Mouse (Mus musculus): ENCODE measurements around the gene Rexo5.

Gene Rexo5

DNA sequence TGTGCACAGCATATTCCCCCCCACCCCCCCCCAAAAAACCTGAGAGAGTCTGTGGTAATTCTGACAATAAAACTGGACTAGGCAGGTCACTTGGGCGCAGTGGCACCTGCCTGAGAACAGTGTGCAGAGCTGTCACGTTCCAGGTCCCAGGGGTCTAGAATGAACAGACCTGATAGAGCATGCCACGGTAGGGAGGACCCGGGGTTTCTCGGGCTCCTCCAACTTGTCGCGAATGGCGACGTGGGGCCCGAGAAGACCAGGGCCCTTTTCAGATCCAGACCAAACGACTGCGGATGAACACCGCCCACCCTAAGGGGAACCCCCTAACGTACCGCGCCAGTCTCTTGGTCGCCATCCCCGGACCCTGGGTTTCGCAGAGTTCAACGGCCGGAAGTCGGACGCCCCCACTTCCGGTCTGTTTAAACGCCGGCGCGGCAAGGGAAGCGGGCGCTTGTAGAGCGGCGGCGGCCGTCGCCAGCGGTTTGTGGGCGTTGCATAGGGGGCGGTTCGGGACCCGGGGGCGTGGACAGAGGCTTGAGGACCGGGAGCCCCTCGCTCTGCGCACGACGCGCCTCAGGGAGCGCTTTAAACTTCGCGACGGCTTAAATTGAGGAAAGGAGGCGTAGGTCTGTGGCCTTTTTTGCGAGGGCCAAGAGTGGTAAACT, at the start of gene Rexo5, which contains the start of gene Eri2:
TSS of gene Rexo5 (plus strand) at position 421 of the 665 bp plus-strand sequence.
TSS of gene Eri2 (minus strand) at position 473 of the 665 bp plus-strand sequence.
- DNase-seq, result peak; percentile 81 to 83

GRCm38 (mm10) chr7:119744321-119744720, 49.5 kb upstream of the Rexo5 start:
- DNase-seq, result no peak

GRCm38 (mm10) chr7:119745869-119746268, 47.9 kb upstream of the Rexo5 start:
- DNase-seq, result no peak

DNA sequence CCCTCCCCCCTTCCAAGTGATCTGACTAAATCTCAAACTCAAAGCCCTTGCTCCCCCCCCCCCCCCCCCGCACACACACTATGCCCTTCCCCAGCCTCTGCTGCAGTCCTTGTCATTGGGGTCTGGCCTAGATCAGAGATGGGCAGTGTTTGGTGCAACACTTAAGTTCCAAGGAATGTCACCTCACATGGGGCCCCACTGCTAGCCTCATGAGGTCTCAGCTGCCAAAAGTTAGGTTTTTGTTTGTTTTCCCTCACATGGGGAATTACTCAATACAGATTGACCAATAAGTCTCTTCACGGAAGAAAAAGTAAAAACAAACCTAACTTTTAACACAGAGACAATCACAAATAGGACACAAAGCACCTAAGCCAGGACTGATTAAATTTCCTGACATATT, 45.0 kb upstream of the Rexo5 start:
- no peak for DNase-seq

DNA sequence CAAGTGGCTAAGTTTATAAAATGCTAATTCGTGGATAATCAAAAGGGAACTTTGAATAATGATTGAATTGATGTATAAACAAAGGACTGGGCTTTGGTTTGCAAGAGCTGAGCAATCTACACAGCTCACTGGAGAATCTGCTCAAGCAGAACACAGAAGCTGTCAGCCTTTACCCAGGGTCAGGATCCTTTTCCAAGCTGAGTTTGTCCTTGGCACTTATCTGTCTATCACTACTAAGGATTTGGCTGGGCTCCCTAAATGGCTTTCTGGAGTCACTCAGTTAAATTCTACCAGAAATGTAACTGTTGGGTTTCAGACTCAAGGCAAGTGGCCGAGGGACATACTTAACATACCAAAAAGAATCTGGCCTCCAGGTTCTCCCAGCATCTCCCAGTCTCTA, 43.9 kb upstream of the Rexo5 start:
- DNase-seq, result no peak

- DNase-seq, result no peak
Measured at GRCm38 (mm10) chr7:119753696-119754095, 40.1 kb upstream of the Rexo5 start.

DNA sequence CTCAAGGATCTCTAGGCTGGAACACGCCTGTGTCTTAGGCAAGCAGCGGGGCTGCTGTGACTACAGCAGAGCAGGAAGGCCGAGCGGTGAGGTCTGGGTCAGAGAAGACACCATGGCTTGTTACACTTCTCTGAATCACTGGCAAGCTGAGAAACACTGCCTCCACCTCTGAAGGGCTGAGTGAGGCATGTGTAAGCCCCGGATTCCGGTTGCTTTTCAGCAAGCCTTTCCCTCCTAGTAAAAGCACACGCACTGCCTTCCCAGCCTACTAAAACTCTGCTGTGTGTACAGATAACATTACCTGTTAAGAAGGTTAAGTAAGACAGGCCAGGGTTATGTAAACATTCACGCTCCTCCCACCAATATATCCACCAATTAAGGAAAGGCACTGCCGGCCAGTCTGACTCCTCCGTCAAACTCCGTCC, 33.3 kb upstream of the Rexo5 start, which contains the start of gene Acsm3:
TSS of gene Acsm3 (plus strand) at position 397 of the 425 bp plus-strand sequence.
- DNase-seq, result no peak

- no peak for DNase-seq
Measured at GRCm38 (mm10) chr7:119762166-119762697, 31.6 kb upstream of the Rexo5 start.

DNA sequence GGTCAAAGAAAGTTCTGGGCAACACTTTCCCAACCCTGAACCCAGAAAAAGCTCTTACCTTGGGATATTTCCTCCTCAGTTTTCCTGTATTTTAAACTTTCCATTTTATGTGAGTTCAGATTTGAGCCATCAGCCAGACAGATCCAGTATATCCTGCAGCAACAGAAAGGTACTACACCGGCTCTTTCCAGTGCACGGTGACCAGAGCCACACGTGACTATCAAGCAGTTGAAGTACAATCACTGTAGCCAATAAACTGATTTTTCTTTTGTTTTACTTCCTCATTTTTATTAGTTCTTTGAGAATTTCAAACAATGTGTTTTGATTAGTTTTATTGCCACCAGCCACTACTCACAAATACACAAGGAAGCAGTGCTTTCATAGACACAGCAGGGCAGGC, 29.4 kb upstream of the Rexo5 start:
- no peak for DNase-seq

- no peak for DNase-seq
Measured at GRCm38 (mm10) chr7:119766996-119767395, 26.8 kb upstream of the Rexo5 start.

DNA sequence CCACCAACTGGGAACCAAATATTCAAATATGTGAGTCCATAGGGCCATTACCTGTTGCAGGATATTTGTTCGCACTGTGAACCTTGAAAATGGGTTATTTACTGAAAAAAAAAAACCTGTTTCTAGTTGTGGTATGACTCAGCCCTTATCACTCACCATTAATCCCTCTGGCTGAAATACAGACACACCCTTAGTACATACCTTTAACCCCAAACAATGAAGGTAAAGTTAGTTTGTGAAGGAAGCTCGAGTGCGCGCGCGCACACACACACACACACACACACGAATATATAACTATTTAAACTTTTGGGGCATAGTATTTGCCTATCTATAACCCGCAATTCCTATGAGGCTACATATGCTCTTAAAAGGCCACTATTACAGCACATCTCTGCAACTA, 23.9 kb upstream of the Rexo5 start:
- DNase-seq, result no peak

- DNase-seq, result no peak
Measured at GRCm38 (mm10) chr7:119783453-119783852, 10.4 kb upstream of the Rexo5 start.

DNA sequence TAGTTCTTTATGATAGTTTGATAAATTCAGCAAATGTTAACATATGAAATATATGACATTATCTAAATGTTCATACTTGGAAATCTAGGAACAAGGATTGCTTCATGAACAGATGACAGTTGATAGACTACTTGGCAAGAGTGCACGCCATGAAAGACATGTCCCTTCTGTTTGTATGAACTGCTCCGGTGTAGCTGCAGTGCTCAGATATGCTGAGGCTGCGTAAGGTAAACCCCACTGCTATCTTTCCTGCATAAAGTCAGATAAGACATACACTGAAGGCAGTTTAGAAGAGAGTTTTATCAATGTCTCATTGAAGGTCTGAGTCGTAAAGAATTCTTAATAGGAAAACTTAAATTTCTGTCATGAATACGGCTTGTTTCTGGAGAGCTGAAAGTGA, 8.9 kb upstream of the Rexo5 start:
- DNase-seq, result no peak

- no peak for DNase-seq
Measured at GRCm38 (mm10) chr7:119789024-119789423, 4.8 kb upstream of the Rexo5 start.

DNA sequence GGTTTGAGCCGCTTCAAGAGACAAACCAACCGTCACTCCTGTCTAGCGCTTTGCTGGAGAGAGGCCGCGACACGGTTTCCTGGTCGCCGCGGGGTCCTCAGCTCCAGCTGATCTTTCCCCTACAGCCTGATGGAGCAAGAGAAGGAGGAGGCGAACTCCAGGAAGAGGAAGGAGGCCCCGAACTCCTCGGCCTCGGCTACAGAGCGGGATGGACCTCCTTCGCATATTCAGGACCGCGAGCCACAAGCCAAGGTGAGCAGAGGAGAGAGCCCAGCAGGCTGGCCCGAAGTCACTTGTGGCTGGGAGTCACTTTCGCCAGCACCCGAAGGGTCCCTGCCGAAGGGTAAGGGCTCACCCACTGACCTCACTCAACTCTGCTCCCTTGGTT, 439 bp downstream of the Rexo5 start:
- DNase-seq, result no peak

DNA sequence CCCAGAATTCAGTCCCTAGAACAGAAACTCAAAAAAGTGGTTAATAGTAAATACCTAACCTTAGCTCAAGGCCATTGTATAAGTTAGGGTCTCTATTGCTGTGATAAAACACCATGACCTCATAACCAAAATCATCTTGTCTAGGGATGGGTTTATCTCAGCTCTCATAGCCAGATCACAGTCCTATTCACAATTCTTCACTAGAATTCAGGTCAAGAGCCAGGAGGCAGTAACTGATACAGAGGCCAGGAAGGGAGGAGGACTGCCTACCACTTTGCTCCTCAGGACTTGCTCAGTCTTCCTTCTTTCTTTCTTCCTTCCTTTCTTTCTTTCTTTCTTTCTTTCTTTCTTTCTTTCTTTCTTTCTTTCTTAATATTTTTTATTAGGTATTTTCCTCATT, 1.5 kb downstream of the Rexo5 start:
- no peak for DNase-seq

- no peak for DNase-seq
Measured at GRCm38 (mm10) chr7:119800488-119800887, 6.7 kb downstream of the Rexo5 start.

DNA sequence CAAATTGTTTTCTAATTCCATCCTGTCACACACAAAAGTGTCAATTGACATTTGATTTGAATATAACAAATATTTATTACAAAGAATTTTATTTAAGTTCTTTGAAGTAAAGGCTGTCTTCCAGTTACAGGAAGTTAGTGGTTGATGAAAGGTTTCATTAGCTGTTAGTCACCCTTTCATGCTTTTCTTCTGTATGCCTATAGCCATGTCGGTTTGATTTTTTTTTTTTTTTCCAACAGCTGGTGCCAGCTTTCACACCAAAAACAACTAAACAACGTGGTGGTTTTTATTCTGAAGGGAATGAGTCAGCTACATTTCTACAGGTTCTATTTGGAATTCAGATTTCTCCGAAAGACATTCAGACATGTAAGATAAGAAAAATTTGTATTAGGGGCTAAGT, 7.2 kb downstream of the Rexo5 start:
- DNase-seq, result no peak

DNA sequence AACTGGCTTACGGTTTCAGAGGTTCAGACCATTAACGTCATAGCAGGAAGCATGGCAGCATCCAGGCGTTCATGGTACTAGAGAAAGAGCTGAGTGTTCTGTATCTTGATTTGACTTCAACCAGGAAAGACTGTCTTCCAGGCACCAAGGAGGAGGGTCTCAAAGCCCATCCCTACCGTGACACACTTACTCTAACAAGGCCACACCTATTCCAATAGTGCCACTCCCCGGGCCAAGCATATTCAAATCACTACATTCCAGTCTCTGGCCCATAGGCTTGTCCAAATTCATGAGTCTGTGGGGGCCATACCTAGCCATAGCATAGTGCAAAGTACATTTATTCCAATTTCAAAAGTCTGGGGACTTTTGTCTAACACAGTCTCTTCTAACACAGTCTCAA, 13.6 kb downstream of the Rexo5 start:
- DNase-seq, result no peak

- no peak for DNase-seq
Measured at GRCm38 (mm10) chr7:119808723-119809122, 14.9 kb downstream of the Rexo5 start.

GRCm38 (mm10) chr7:119835371-119835770, 41.6 kb downstream of the Rexo5 start:
- no peak for DNase-seq

- DNase-seq, result no peak
Measured at GRCm38 (mm10) chr7:119835996-119836777, 42.4 kb downstream of the Rexo5 start.

DNA sequence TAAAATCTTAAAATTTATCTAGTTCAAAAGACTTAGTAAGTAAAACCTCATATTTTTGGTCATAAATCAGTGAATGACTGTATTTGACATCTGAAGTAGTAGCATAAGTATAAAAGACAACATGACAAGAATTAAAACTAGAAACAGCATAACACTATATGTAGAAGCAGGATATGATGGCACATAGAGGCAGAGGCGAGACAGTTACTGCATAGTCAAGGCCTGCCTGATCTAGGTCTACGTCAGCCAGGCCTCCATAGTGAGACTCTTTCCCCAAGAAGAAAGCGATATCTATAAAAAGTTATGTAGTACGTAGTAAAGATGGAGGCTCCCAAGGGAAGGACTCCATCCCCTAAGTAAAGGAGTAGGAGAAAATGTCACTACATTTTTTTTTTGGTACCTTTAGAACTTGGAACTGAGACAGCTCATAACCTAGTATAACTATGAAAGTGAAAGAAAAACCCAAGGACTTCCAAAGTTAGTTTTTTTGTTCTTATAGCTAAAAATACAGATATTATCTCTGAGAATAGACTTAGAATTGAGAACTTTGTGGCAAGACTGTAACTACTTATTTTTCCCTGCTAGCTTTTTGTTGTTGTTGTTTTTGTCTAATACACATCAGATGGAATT, 48.1 kb downstream of the Rexo5 start:
- DNase-seq, result no peak

- DNase-seq, result no peak
Measured at GRCm38 (mm10) chr7:119845541-119845940, 51.7 kb downstream of the Rexo5 start.
